Mouse (Mus musculus) cerebellum, postnatal 10 days (tissue): Measurements from ENCODE around the gene Itga1.

Source experiments
- DNase-seq, 2 experiments: peaks; one replicate each; pipeline ENCODE4 v3.0.0; 2021; ENCODE audit warnings: mixed read lengths in 2 of 2

Gene Itga1

DNA sequence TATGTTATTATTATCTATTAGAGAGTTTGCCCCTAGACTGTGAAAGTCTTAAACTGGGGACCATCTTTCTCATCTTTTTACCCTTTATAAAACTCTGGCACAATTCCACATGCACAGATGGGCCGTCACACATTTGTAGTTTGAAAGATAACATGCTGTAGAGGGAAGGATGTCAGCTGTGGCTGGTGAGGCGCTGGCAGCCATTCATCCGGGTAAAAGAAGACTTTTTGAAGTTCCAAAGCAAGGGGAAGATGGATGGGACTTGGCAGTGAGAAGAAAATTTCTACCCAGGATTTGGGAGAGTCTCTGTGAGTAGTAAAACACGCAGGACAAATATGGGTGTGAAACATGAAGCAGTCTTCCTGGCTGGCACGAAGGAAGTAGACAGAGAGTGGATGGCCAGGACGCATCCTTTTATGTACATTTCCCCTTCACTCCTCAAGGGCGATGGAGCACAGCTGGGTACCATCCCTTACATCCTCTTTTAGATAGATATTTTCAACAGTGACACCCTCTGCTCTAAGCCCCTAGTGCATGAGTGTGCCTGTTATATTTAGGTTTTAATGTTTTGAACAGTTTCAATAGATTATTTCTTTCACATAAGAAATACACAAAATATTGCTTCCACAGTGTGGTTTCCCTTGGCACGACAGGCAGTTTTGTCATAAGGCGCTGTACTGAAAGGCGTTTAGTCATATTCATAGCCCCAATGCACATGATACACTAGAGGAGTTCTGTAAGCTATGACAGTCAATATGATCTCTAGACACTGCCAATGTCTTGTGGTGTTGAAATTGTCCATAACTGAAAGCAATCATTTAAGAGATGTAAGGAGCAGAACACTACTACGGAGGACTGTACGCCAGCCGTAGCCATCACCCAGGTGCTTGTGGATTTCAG lies 50.9 kb downstream of the Itga1 start:
- DNase-seq: peak; percentile 64 to 74

DNA sequence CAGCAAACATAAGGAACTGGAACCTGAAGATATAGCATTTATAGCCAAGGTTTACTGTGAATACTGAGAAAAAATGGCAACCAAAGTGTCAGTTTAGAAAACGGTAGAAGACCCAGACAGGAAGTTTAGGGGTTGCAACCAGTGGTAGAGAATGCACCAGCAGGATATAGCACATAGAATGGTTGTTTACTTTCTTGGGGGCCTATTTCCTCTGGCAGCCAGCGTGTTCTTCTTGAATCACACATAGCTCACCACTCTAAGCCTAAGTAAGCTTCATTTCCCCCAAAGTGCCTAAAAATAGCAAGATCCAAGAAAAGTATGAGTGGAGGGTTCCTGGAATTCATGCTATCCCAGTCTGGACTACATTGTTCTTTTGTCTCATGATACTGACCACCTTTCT lies 59.1 kb downstream of the Itga1 start:
- no peak for DNase-seq

DNA sequence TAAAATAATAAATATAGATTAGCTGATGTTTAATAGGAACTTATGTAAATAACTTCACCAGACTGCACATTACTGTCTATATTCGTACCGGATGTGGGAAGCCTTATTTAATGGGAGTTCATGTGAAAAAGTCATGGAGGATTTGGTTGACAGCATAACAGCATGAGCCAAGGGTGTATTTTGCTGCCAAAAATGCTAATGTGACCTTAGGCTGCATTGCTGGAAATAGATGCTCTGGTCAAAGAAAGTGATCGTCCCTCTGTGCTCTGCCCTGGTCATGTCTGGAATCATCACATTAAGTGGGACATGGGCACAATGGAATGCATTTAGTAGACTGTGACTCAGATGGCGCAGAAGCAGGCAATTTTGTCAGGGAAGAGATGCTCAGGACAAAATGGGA lies 64.5 kb downstream of the Itga1 start:
- DNase-seq: peak; percentile 49 to 56

GRCm38 (mm10) chr13:115035387-115035786 lies 66.4 kb downstream of the Itga1 start:
- no peak for DNase-seq

DNA sequence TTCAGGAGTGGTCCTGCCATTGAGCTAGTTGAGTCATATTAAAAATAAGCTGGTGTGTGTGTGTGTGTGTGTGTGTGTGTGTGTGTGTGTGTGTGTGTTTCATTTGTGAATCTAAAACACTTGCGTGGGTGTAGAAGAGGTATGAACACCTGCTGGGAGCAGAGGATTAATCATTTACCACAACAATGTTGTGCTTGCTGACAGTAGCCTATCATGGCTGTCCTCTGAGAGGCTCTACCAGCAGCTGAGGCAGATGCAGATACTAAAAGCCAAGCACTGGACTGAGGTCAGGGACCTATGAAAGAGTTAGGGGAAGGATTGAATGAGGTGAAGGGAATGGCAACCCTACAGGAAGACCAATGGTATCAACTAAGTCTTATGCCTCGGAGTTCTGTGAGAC lies 68.6 kb downstream of the Itga1 start:
- DNase-seq: no peak

DNA sequence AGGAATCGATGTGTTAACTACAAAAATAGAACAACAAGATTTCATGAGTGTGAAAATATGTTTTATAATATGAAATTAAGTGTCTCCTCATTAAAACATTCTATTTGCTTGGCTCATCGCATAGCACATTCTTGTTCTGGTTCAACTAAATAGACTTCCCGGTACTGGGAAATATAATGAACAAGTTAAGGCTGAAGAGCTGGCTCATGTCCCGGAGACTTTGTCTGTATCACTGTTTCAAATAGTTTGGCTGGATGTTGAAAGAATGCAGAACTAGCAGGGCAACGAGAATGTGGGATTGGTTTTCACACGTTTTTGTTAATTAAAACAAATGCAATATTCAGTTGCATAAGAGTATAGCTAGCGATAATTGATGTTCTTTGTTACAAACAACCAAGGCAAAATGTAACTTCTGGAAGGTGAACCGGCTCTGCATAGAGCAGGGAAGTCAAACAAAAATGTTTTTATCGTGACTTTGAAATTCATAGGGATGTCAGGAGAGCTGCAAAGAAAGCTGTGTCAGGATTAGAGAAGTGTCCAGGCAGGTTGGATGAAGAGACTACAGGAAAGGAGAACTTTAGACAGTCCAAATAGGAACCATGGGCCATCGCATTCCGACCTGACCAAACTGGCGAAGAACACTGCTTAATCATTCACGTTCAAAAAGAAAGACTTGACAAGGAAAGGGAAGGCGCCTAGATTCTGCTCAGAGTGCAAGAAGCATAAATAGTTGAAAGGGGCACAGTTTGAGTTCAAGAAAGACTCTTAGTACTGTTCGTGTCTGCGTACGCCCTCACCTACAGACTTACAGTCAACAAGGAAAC lies 70.4 kb downstream of the Itga1 start:
- DNase-seq: no peak

- DNase-seq: no peak
Observed at GRCm38 (mm10) chr13:115025394-115025793, 76.4 kb downstream of the Itga1 start.

- DNase-seq: no peak
Observed at GRCm38 (mm10) chr13:115022117-115022787, 79.5 kb downstream of the Itga1 start.

- no peak for DNase-seq
Observed at GRCm38 (mm10) chr13:115021411-115021810, 80.4 kb downstream of the Itga1 start.

GRCm38 (mm10) chr13:115020727-115021126 lies 81.0 kb downstream of the Itga1 start:
- DNase-seq: no peak

GRCm38 (mm10) chr13:115017545-115017944 lies 84.2 kb downstream of the Itga1 start:
- no peak for DNase-seq

- DNase-seq: no peak
Observed at GRCm38 (mm10) chr13:115011547-115011946, 90.2 kb downstream of the Itga1 start.

- no peak for DNase-seq
Observed at GRCm38 (mm10) chr13:115006213-115006835, 95.4 kb downstream of the Itga1 start.

GRCm38 (mm10) chr13:115005342-115005741 lies 96.4 kb downstream of the Itga1 start:
- DNase-seq: no peak

DNA sequence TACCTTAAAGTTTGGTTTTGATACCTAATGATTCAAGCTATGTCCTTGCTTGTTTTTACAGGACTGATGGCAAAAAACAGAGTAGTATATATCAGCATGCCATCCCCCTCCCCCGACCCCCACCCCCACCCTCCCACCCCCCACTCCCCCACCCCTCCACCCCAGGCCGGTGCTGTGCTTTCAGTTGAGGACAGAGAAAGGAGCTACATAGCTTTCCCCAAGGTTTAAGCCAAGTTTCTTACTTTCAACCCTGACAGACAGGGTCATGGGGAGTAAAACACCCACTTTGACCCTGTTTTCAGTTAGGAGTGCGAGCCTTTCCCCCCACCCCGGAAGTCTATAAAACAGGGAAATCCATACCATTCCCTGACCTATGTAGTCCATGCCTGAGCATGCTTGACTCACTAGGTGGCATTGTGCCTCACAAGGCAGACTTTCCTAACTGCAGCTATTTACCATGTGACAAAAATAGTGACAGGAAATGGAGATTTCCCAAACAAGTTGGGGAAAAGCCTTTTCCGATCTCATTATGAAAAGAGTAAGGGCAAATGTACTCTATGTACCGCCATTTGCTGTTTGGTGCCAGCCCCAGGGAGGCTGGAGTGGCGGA lies 98.2 kb downstream of the Itga1 start:
- DNase-seq: no peak

GRCm38 (mm10) chr13:115002837-115003236 lies 98.9 kb downstream of the Itga1 start:
- no peak for DNase-seq

DNA sequence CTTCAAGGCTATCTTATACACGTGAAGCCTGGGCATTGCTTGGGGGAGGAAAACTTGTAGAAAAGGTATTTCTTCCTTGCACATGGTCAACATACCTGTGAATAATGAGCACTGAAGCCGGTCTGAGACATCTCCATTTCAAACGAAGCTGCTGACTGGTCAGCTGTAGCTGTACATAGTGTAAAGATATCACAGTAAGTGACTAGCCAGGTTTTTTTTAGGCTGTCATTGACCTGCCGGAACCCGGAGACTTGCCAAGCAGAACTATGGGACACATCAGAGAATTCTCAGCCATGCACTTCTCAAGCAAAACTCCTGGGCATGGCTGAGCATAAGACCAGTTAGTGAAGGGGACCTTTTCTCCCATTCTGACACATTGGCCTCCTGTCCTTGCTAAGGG lies 99.6 kb downstream of the Itga1 start:
- no peak for DNase-seq

DNA sequence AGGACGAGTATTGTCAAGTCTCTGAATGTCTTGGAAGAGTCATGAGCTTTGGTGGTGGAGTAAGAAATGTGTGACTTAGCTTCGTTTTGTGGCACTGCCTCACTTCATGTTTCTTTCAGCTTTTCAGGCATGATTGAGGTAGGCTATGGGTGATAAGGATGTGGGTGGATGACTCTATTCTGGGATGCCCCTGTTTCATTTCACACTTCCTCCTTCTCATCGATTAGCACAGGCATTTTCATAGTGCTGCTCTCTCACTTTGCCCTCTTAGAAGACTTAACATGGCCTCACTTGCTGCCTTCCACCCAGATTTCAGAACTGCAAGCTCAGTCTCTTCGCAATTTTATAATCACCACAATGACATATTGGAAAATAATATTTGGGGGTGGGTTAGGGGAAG lies 102.2 kb downstream of the Itga1 start:
- no peak for DNase-seq

- DNase-seq: no peak
Observed at GRCm38 (mm10) chr13:114998100-114998499, 103.7 kb downstream of the Itga1 start.

DNA sequence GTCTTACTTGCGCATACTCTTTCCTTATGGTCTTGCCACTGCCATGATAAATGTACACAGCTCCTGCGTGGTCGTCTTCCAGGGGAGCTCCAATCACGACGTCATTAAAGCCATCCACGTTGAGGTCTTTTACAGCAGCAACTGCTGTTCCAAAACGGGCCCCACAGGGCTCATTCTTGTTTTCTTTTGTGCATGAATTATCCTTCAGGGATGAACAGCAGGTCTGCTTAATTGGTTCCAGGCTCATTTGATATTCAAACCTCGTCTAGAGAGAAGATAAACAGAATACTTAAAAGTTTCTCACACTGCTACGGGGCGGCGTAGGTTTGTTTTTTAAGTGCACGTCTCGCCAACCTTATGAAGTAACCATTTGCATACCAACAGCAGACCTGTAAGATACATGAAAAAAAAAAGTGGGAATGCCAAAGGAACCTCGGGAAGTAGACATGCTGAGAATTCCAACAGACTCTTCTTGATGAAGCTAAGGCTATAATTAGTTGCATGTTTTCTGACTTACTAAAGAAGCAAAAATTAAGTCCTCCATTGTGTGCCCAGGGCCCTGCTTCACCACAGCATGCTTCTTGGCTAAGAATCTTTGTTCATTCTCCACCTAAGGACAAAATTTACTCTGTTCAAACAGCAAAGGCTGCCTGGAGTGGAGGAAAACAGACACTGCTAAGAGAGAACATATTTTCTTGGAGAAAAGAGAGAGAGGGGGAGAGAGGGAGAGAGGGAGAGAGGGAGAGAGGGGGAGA lies 109.3 kb downstream of the Itga1 start:
- DNase-seq: peak in 1 of 2 experiments; percentile 3

GRCm38 (mm10) chr13:114987668-114988067 lies 114.1 kb downstream of the Itga1 start:
- DNase-seq: no peak

GRCm38 (mm10) chr13:114987161-114987560 lies 114.6 kb downstream of the Itga1 start:
- DNase-seq: peak; percentile 36 to 46
